Mouse (Mus musculus) CH12.LX (cell line): ENCODE results near the gene C730034F03Rik.
A peak's percentile ranks its signal among the peaks of the same experiment; 100 is the strongest.

ENCODE experiments used
- CTCF ChIP-seq, 2 experiments: IDR thresholded peaks in 1 of 2; conservative IDR thresholded peaks in 1 of 2; 2 replicates each; pipeline ENCODE4 v1.5.1; 2011 to 2012; ENCODE audit warnings: low read depth in 2 of 2, low read length in 2 of 2, improper control_type of control experiment in 1 of 2, inconsistent platforms in 1 of 2, mild to moderate bottlenecking in 1 of 2, moderate library complexity in 1 of 2
- MXI1 ChIP-seq: IDR thresholded peaks from 2 replicates; pipeline ENCODE4 v1.6.1; 2011; ENCODE audit warnings: mild to moderate bottlenecking, low read depth, low read length, improper control_type of control experiment
- POLR2A ChIP-seq: IDR thresholded peaks from 2 replicates; pipeline ENCODE4 v1.6.1; 2011; ENCODE audit warnings: low read depth, mild to moderate bottlenecking, improper control_type of control experiment, low read length
- POLR2AphosphoS2 ChIP-seq: IDR thresholded peaks from 2 replicates; pipeline ENCODE4 v1.6.1; 2011; ENCODE audit warnings: low read depth, low read length, improper control_type of control experiment
- SIN3A ChIP-seq: IDR thresholded peaks from 2 replicates; pipeline ENCODE4 v1.6.1; 2012; ENCODE audit warnings: low read length, improper control_type of control experiment, inconsistent platforms
- USF1 ChIP-seq: IDR thresholded peaks from 2 replicates; pipeline ENCODE4 v1.6.1; 2014; ENCODE audit warnings: low read depth, mild to moderate bottlenecking, inconsistent platforms, low read length, improper control_type of control experiment

GRCm38 (mm10) chr15:89476475-89476815, 47.1 kb downstream of the C730034F03Rik start:
- TF ChIP-seq CTCF (conservative IDR thresholded peaks at IDR 0.05 in 1 of 2, IDR thresholded peaks at IDR 0.05 in 1 of 2; ENCODE audit: low read depth in 2 of 2, low read length in 2 of 2): no peak
- TF ChIP-seq MXI1: no peak
- no peak for TF ChIP-seq POLR2A
- 0 out of 2 replicates have a peak, but pooled peaks have one; percentile 0 for TF ChIP-seq SIN3A
- no peak for TF ChIP-seq USF1
- TF ChIP-seq POLR2AphosphoS2: no peak
